Mouse (Mus musculus) limb, embryonic 10.5 days (tissue): ENCODE data around the gene Trmu. TPM values are rescaled to one million over a fixed set of nuclear protein-coding genes. Genes with fewer than 3 reads are reported as not detected.

ENCODE experiments used
- DNase-seq: peaks from one replicate; pipeline ENCODE4 v3.0.0-alpha.2; 2017; ENCODE audit warnings: low spot score
- H3K27ac ChIP-seq: fragments of 300-500 bp; sonication (generic); 2 replicates; pipeline ENCODE4 v1.5.1; 2016; ENCODE audit warnings: mild to moderate bottlenecking
- H3K27me3 ChIP-seq: fragments of 300-500 bp; sonication (generic); 2 replicates; pipeline ENCODE4 v1.6.1; 2016; ENCODE audit warnings: low read depth, mild to moderate bottlenecking; ENCODE audit not compliant: poor library complexity, severe bottlenecking
- H3K36me3 ChIP-seq: fragments of 300-500 bp; sonication (generic); 2 replicates; pipeline ENCODE4 v1.6.1; 2016; ENCODE audit warnings: mild to moderate bottlenecking, moderate library complexity
- H3K4me1 ChIP-seq: fragments of 300-500 bp; sonication (generic); 2 replicates; pipeline ENCODE4 v1.6.1; 2016
- H3K4me3 ChIP-seq: fragments of 300-500 bp; sonication (generic); 2 replicates; pipeline ENCODE4 v1.5.1; 2016; ENCODE audit warnings: mild to moderate bottlenecking, moderate library complexity
- H3K9me3 ChIP-seq: fragments of 300-500 bp; sonication (generic); replicated peaks from 2 replicates; pipeline ENCODE4 v1.6.1; 2016; ENCODE audit warnings: mild to moderate bottlenecking
- WGBS: fragments of 180-500 bp; shearing (Covaris S2); methylation state at CpG from one replicate; pipeline ENCODE4 v1.1.7; 2016; 5-methylcytosine and 5-hydroxymethylcytosine counted together
- polyA plus RNA-seq: library from polyadenylated mRNA; unstranded; fragments of >200 nt; fragmentation: Nextera tagmentation; extraction: Ambion mirVana; gene quantifications from 2 replicates; pipeline ENCODE4 v1.2.1, GENCODE M21; 2016

Gene Trmu
- polyA plus RNA-seq, 1 experiment from 2014 or later, result 40.8 TPM

DNA sequence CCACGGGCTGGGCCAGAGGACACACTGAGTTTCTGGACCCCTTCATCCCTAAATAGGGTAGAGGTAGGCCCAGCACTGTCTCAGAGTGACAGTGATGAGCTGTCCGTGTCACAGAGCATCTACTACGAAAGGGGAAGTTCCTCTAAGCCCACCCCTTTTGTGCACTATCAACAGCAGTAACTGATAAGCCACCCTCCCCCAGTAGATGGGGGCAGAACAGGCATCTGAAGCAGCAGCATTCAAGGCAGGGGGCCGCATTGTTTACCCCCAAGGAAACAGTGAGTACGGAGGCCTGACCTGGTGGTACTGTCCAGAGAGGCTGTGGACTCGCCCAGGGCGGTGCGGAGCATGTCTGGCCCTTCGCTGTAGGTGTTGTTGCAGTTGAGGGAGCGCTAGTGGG is 23.4 kb downstream of the Trmu start:
- WGBS, result 86% methylated on average over 10 of the region's 10 CpGs
- Histone ChIP-seq H3K27me3 (no peaks in the 10 kb centered on the region), H3K36me3 (peaks cover 12% of the 10 kb centered on the region), H3K27ac (no peak overlapping the region), H3K4me3 (no peak overlapping the region), H3K9me3 (no peaks in the 10 kb centered on the region), H3K4me1 (no peaks in the 10 kb centered on the region)
- no peak for DNase-seq

DNA sequence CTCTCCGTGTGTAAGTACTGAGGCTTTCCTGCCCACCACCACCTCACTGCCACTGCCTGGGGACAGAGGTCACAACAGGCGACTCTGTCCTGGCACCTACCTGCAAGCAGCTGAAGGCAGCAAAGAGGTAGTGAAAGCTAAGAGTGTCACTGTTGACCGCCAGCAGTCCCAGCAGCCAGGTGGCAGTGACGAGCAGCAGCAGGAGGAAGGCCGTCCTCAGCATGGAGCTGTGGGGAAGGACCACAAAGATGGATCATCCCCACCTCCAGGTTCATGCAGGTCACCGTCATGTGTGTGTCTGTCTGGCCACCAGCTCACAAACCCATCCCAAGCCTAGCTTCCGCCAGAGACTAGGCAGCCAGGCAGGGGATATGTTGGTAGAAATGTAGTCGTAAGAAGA is 24.7 kb downstream of the Trmu start:
- no peak overlapping the region for H3K4me3 ChIP-seq
- H3K9me3 ChIP-seq, result no peaks in the 10 kb centered on the region
- H3K27ac ChIP-seq, result no peak overlapping the region
- peak; percentile 46 for DNase-seq
- H3K27me3 ChIP-seq, result no peaks in the 10 kb centered on the region
- 72% methylated on average over 8 of the region's 8 CpGs for WGBS
- no peaks in the 10 kb centered on the region for H3K4me1 ChIP-seq
- 0 out of 2 replicates have a peak, but pooled peaks cover 3% of the 10 kb centered on the region for H3K36me3 ChIP-seq

DNA sequence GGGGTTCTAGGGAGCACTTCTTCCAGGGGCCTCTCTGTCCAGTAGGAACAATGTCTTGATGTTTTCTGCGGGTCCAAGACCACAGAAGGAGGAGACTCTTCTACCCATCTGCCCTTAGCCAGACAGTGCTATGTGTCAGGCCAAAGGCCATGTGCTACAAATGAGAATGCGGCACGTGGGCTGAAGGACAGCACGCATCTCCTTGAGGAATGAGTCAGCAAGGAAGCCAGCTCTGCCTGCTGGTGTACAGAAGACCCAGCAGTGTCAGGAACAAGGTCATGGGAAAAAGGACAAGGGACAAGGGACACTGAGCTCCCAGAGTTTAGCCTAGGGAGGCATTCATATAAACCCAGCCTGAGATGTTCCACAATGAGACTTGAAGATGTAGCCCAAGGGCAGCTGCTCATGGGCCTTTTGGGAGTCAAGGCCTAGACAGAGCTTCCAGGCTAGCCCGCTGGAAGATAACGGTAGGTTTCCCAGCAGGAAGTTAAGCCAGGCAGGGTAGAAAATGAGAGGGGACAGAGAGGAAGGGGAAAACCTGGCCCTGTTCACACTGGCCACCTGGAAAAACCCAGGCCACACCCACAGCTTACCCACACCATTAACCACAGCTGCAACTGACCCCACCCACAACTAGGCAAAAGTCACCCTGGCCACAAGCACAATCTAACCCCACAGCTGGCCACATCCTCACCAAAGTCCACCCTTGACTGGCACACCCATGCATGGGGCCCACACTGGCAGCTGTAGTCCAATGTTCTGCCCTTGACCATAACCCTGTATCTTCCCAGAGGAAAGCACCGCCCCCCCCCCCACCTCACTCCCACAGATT is 29.8 kb downstream of the Trmu start:
- H3K27ac ChIP-seq, result no peak overlapping the region
- no peak for DNase-seq
- 91% methylated on average over 7 of the region's 7 CpGs for WGBS

DNA sequence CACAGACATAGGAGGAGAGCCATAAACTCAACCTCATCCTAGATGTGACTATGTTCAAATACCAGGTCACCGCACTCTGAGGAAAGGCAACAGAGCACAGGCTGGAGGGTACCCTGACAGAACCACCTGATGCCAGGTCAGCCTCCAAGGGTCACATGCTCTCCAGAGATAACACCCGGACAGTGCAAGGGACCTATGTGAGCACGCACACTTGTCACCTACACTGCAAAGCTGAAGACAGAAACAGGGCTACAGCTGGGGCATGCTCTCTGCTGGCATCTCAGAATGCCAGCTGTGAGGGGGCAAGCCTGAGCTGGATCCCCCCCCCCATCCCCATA is 30.3 kb downstream of the Trmu start:
- 82% methylated on average over 3 of the region's 3 CpGs for WGBS
- DNase-seq, result no peak
- Histone ChIP-seq H3K27ac (no peak overlapping the region), H3K4me3 (no peak overlapping the region), H3K4me1 (no peaks in the 10 kb centered on the region), H3K36me3 (no peaks in the 10 kb centered on the region), H3K9me3 (no peaks in the 10 kb centered on the region), H3K27me3 (no peaks in the 10 kb centered on the region)

More for the DNA sequence above, 29.8 kb downstream of the Trmu start:
- Histone ChIP-seq H3K4me1 (no peaks in the 10 kb centered on the region), H3K27me3 (no peaks in the 10 kb centered on the region), H3K4me3 (no peak overlapping the region), H3K36me3 (no peaks in the 10 kb centered on the region), H3K9me3 (no peaks in the 10 kb centered on the region)

DNA sequence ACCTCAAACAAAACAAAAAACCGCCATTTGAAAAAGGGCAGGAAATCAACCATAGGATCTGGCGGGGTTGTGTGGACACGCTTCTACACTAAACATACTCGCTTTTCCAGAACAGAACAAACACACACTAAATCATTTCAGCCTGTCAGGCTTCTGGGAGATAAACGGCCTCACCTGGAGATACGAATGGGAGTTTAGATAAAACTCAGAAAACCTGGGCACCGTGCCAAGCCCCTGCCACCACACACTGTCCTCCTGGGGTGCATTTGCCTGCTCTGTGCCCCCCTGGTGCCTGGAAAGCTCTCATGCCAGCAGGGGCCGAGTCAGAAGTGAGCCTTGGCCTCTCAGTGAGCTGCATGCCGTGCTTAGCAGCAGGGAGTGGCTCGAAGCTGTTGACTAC is 30.8 kb downstream of the Trmu start:
- H3K4me1 ChIP-seq, result no peaks in the 10 kb centered on the region
- H3K27ac ChIP-seq, result no peak overlapping the region
- H3K4me3 ChIP-seq, result no peak overlapping the region
- no peak for DNase-seq
- WGBS, result 75% methylated on average over 10 of the region's 10 CpGs
- H3K9me3 ChIP-seq, result no peaks in the 10 kb centered on the region
- no peaks in the 10 kb centered on the region for H3K36me3 ChIP-seq
- H3K27me3 ChIP-seq, result no peaks in the 10 kb centered on the region

DNA sequence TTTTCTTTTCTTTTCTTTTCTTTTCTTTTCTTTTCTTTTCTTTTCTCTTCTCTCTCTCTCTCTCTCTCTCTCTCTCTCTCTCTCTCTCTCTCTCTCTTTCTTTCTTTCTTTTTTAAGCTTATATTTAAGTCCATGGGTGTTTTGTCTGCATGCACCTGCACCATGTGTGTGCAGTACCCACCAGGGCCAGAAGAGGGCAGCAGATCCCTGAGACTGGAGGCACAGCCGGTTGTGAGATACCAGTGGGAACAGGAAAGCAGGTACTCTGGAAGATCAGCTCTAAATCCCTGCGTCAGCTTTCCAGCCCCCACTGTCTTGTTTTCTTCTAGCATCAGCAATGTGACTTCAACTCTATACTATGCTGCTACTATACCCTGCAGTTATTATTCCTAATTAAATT is 34.5 kb downstream of the Trmu start:
- H3K9me3 ChIP-seq, result no peaks in the 10 kb centered on the region
- H3K4me3 ChIP-seq, result no peak overlapping the region
- DNase-seq, result peak; percentile 91
- H3K4me1 ChIP-seq, result no peaks in the 10 kb centered on the region
- no peak overlapping the region for H3K27ac ChIP-seq
- H3K36me3 ChIP-seq, result no peaks in the 10 kb centered on the region
- H3K27me3 ChIP-seq, result no peaks in the 10 kb centered on the region
- 42% methylated on average over 2 of the region's 2 CpGs for WGBS

DNA sequence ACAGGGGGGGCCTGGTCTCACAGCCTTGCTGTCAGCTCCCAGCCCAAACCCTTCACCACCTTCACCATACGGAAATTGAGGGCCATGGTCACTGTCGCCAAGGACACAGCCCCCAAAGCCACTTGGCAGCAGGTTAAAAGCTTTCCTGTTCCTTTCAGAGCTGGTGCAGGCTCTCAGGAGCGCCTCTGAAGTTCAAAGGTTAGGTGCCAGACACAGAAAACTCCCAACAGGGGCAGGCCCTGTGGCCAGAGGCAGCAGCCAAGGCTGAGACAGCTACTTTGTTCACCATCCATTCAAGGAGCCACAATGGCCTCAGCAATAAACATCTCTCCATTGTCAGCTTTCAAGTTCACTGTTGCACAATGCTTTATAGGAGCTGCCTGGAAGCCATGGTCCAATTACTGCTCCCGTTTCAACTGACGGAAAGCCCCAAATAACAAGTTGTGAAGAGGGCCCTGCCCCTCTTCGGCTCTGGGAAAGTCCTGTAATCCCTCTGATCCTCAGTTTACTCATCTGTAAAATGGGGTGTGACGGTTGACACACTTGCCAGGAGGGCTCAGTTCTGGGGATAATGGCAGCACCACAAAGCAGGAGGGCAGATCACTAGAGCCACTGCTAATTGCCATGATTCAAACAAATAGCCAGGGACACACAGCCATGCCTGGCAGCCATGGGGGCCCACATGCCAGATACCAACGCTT is 40.2 kb downstream of the Trmu start:
- Histone ChIP-seq H3K27me3 (no peaks in the 10 kb centered on the region), H3K4me3 (no peak overlapping the region), H3K36me3 (no peaks in the 10 kb centered on the region), H3K4me1 (peaks cover 20% of the 10 kb centered on the region), H3K27ac (no peak overlapping the region), H3K9me3 (no peaks in the 10 kb centered on the region)
- 70% methylated on average over 8 of the region's 8 CpGs for WGBS
- no peak for DNase-seq

DNA sequence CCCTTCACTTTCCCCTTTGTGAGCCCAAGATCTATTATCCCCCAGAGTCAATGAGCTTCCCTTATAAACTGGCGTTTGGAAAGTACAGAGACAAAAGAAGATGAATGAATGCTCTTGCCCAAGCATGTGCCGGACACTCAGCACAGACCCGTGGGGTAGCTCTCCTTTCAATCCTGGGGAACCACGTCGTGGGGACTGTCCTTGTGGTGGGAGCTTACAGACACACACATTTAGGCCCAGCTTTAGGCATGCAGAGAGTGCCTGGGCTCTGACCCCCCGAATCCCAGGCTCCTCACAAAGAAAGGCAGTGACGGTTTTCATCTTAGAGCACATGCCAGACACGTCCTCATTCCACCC is 40.8 kb downstream of the Trmu start:
- Histone ChIP-seq H3K9me3 (no peaks in the 10 kb centered on the region), H3K4me1 (peaks cover 20% of the 10 kb centered on the region), H3K36me3 (no peaks in the 10 kb centered on the region), H3K27ac (no peak overlapping the region), H3K27me3 (no peaks in the 10 kb centered on the region), H3K4me3 (no peak overlapping the region)
- 81% methylated on average over 8 of the region's 8 CpGs for WGBS
- DNase-seq, result no peak

DNA sequence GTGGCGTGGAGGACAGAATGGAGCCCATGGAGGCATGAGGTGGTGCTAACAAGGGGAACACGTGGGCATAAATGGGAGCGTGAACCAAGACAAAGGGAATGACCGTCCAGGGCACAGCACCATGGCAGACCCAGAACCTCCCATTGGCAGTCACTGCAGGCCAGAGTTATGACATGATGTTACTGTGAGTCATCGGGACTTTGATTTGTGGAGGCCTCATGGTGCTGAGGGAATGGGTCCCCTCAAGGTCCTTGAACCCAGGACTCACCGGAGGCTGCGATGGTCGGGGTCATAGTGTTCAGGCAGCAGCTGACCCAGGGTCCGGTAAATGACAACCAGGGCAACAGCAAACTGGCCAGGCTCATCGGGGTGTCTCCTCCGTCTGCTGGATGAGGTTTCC is 42.7 kb downstream of the Trmu start:
- Histone ChIP-seq H3K27ac (peak overlapping the region; percentile 21; the same call in 1 of the 2 replicates), H3K27me3 (no peaks in the 10 kb centered on the region), H3K36me3 (no peaks in the 10 kb centered on the region), H3K9me3 (no peaks in the 10 kb centered on the region), H3K4me1 (peaks cover 22% of the 10 kb centered on the region), H3K4me3 (no peak overlapping the region)
- 91% methylated on average over 11 of the region's 11 CpGs for WGBS
- no peak for DNase-seq

DNA sequence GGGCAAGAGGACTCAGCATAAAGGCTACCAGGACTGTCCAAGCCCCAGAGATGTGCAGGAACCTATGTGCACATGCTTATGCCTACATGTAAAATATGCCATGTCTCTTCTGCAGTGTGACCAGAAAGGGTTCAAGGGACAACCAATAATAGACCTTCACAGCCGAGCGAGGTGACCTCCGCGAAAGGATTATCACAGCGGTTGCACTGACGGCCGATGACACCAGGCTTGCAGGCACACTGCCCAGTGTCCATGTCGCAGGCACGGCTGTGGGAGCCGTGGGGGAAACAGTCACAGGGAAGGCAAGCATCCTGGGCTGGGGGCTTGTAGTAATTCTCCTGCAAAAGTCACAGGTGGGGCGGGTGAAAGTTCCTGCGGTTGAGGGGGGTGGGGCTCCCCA is 49.0 kb downstream of the Trmu start:
- H3K27ac ChIP-seq, result no peak overlapping the region

DNA sequence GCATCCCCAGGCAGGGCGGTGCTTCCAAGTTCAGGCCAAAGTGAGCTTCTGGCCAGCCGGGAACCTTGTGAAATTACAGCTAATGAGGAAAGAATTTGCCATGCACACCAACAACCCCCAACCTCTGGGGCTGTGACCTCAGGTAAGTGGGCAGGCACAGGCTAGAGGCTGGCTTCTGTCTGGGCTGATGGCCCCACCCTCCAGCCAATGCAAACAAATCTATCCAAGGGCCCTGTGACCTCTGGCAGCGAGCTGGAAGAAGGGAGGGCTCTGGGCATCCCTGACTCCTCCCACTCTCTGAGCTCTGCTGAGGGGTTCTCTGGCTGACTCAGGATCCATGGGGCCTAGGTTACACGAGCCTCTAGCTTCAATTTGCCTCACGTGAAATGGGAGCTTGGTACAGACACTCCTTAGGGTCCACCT is 56.5 kb downstream of the Trmu start:
- peak; percentile 47 for DNase-seq
- no peaks in the 10 kb centered on the region for H3K36me3 ChIP-seq
- H3K4me1 ChIP-seq, result peaks cover 15% of the 10 kb centered on the region
- no peak overlapping the region for H3K4me3 ChIP-seq
- peak overlapping the region; percentile 61; the same call in 1 of the 2 replicates for H3K27ac ChIP-seq
- WGBS, result 19% methylated on average over 5 of the region's 5 CpGs
- H3K27me3 ChIP-seq, result no peaks in the 10 kb centered on the region
- H3K9me3 ChIP-seq, result no peaks in the 10 kb centered on the region

More for the DNA sequence above, 49.0 kb downstream of the Trmu start:
- no peaks in the 10 kb centered on the region for H3K27me3 ChIP-seq
- H3K4me3 ChIP-seq, result no peak overlapping the region
- no peak for DNase-seq
- no peaks in the 10 kb centered on the region for H3K9me3 ChIP-seq
- 90% methylated on average over 12 of the region's 12 CpGs for WGBS
- H3K36me3 ChIP-seq, result no peaks in the 10 kb centered on the region
- 0 out of 2 replicates have a peak, but pooled peaks cover 3% of the 10 kb centered on the region for H3K4me1 ChIP-seq
